Mouse (Mus musculus): ENCODE results near the gene Casc1.

The Casc1 gene

GRCm38 (mm10) chr6:145204440-145204839, 6.4 kb downstream of the Casc1 start:
- DNase-seq (ENCODE audit: extremely low spot score): no peak

DNA sequence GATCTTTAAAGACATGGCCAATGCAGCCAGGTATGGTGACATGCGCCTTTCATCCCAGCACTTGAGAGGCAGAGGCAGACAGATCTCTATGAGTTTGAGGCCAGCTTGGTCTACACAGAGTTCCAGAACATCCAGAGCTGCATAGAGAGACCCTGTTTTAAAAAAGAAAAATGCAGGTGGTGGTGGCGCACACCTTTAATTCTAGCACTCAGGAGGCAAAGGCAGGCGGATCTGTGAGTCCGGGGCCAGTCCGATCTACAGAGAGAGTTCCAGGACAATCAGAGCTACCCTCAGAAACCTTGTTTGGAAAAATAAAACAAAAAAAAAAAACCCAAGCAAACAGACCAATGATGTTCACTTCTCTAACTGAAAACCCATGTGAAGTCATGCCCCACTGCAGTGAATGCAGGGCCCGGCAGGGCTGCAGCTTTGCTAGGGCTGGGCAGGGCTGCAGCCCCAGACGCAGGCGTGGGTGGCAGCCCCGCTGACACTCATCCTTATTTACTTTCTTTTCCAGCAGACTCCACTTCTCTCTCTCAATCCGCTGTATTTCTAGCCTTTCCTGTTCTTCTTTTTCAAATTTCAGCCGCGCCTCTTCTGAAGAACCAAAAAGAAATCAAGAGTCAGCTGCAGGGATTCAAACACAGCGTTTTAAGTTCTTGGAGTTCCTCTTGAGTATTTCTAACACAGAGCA, 8.2 kb downstream of the Casc1 start:
- no peak for DNase-seq (ENCODE audit: extremely low spot score)

DNA sequence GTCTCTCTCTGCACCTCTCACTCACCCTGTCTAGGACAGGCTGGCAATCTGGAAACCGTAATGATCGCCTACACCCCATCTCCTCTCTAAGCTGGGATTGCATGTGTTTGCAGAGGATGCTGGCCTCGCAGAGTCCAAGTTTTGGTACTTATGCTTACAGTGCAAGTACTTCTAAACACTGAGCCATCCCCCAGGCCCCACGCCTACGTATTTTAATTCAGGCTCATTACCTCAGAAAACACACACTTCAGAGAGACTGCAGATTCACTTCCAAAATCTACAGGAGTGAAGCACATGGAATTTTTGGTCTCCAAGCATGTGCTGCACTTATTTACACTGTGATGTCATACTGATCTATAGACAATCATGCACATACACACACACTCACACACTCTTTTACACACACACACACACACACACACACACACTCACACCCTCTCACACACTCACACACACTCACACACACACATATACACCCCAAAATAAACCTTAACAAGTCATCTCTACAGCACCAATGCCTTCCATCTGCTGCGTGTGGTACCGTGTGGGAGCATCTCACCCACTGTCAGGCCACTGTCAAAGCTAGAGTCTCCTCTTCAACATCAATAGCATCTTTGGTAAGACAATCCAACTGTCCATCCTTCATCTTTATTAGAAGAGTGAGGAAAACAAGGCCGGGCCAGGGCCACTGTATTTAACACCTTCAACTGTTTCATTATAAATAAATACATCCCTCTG, 12.7 kb downstream of the Casc1 start:
- DNase-seq (ENCODE audit: extremely low spot score): no peak

- DNase-seq (ENCODE audit: extremely low spot score): no peak
Observed at GRCm38 (mm10) chr6:145193446-145193845, 17.4 kb downstream of the Casc1 start.

DNA sequence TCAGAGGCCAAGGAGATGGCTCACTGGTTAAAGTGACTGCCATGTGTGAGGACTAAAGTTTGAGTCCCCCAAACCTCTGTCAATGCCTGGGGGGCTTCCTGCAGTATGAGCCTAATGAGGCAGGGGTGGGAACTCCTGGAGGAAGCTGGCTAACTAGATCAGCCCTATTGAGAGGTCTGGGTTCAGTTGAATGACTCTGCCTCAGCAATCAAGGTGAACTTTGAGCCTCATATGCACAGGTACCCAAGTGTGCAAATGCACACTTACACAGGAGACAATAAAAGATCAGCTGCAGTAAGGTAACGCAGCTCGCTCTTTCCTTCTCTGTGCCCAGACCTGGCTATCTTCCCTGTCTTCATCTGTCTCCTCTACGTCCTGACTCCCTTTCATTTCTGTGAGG, 17.8 kb downstream of the Casc1 start:
- no peak for DNase-seq (ENCODE audit: extremely low spot score)

DNA sequence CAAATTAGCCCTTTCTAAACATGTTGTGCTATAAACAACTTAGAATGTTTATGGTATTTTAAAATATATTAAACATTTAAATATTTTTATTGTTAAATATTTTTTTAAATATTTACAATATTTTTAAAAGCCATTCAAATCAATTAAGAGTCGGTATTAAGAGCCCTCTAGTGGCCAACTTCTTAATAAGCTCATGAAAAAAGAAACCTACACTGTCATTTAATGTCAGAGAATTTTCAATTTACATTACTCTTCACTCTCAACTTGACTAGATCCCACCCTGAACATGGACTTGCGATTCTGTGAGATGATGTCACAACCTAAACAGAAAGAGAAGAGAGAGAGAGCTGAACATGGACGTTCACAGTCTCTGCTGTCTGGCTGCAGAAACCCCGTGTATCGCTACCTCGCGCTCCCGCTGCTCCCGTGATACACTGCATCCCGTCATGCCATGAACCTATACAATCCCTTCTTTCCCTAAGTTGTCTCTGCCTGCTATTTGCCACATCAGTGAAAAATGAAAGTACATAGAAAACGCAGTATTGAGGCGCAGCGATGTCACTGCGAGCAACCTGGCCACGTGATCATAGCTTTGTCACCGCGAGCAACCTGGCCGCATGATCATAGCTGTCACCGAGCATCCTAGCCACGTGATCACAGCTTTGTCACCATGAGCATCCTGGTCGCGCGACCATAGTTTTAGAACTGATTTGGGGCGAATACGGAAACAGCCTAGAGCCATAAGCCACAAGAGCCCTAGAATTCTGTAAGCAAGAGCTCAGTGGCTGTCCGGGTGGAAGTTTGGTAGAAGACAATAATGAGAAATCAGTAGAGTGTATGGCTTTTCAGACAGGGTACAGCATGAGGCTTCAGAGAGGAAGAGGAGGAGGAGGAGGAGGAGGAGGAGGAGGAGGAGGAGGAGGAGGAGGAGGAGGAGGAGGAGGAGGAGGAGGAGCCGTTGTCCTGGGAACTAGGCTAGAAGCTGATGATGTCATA, 23.4 kb downstream of the Casc1 start:
- no peak for DNase-seq (ENCODE audit: extremely low spot score)

GRCm38 (mm10) chr6:145186096-145186495, 24.7 kb downstream of the Casc1 start:
- no peak for DNase-seq (ENCODE audit: extremely low spot score)

GRCm38 (mm10) chr6:145182044-145182443, 28.8 kb downstream of the Casc1 start:
- DNase-seq (ENCODE audit: extremely low spot score): no peak

- peak; percentile 71 for DNase-seq (ENCODE audit: extremely low spot score)
Observed at GRCm38 (mm10) chr6:145179665-145180064, 31.1 kb downstream of the Casc1 start.

GRCm38 (mm10) chr6:145176474-145176873, 34.3 kb downstream of the Casc1 start:
- no peak for DNase-seq (ENCODE audit: extremely low spot score)

DNA sequence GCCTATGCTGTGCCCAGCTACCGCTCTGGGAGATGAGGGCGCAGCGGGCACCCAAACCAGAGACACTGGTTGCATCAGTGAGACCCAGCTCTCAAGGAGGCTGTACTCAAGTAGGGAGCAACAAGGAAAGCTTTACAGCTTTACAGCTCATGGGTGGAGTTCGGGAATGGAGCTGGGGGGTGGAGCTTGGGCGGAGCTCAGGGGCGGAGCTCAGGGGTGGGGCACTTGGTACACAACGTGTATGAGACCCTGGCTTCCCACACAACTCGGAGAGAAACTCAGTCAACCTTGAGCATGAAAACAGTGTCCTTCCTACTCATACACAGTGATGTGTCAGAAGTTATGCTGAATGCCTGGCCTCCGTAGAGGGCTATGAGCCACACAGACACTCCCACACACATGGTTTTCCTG, 35.2 kb downstream of the Casc1 start:
- peak; percentile 32 for DNase-seq (ENCODE audit: extremely low spot score)

- peak; percentile 53 for DNase-seq (ENCODE audit: extremely low spot score)
Observed at GRCm38 (mm10) chr6:145173781-145174191, 37.0 kb downstream of the Casc1 start.

- DNase-seq (ENCODE audit: extremely low spot score): no peak
Observed at GRCm38 (mm10) chr6:145171892-145172606, 38.8 kb downstream of the Casc1 start.

DNA sequence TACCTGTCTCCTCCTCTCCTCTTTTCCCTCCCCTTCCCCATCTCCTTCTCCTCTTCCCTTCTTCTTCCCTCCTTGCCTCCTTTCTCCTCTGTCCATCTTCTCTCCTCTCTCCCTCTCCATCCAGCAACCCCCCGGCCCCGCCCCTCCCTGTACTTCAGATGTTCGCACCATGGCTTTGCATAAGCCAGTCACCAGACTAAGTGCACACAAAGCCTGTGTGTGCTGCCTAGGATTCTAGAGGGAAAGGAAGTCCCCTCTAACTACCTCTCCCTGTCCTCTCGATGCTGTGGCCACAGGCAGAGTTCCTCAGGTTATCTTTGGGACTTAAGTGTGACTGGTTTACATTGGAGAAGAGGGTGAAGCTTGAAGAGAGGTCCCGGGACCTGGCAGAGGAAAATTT, 50.2 kb downstream of the Casc1 start:
- no peak for DNase-seq (ENCODE audit: extremely low spot score)

- DNase-seq (ENCODE audit: extremely low spot score): no peak
Observed at GRCm38 (mm10) chr6:145158619-145159018, 52.2 kb downstream of the Casc1 start.

DNA sequence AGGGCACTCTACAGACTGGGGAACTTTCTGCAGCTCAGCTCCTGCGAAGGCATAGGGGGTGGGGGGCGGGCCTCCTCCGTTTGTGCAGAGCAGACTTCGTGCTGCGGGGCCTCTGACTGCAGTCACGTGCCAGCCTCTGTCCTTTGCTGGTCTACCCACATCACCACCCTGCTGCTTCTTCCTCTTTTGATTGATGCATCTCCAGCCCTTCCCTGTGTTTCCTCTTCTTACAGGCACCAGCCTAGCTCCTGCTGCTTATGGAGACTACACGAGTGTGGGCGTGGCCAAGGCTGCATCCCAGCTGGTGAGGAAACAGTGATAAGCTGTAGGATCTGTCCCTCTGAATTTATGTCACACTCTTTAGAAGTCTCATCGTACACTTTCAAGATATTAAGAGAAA, 61.8 kb downstream of the Casc1 start:
- no peak for DNase-seq (ENCODE audit: extremely low spot score)

GRCm38 (mm10) chr6:145147716-145148115, 63.1 kb downstream of the Casc1 start:
- no peak for DNase-seq (ENCODE audit: extremely low spot score)

DNA sequence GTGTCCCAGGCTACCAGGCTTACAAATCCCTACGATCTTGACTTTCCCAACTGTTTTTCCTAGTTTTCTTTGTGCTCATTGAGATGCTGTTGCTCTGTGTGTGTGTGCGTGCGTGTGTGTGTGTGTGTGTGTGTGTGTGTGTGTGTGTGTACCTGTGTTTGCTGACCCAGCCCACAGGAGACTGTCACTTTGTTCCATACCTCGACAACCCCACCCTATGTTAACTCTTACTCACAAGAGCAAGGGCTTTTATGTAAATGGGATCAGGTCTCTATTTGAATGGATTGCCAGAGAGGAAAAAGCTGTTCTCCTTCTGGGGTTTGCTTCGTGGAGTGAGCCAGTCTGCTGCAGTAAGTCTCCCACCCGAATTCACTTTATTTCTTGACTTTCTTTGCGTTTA, 65.6 kb downstream of the Casc1 start:
- no peak for DNase-seq (ENCODE audit: extremely low spot score)

- no peak for DNase-seq (ENCODE audit: extremely low spot score)
Observed at GRCm38 (mm10) chr6:145141827-145142226, 69.0 kb downstream of the Casc1 start.

- no peak for DNase-seq (ENCODE audit: extremely low spot score)
Observed at GRCm38 (mm10) chr6:145140706-145141105, 70.1 kb downstream of the Casc1 start.

- DNase-seq (ENCODE audit: extremely low spot score): no peak
Observed at GRCm38 (mm10) chr6:145139776-145140475, 70.9 kb downstream of the Casc1 start.
